Mouse (Mus musculus) liver, adult 2 months (tissue): ENCODE results near the gene Tmem231. TPM values are rescaled to one million over a fixed set of nuclear protein-coding genes. Genes with fewer than 3 reads are reported as not detected.
"Not testable (repeated sequence)": the region's sequence is repeated elsewhere in the genome, so short reads cannot be mapped to it uniquely, and the experiment has no call there.

ENCODE experiments used
- DNase-seq: peaks from one replicate; pipeline ENCODE4 v3.0.0-alpha.2; 2011; ENCODE audit warnings: low read depth, low spot score; ENCODE audit errors: extremely low read depth
- H3K27ac ChIP-seq: fragments of 200-500 bp; replicated peaks from 2 replicates; pipeline ENCODE4 v1.5.1; 2012; ENCODE audit warnings: low read depth, mild to moderate bottlenecking, control low read depth, inconsistent platforms, low read length; ENCODE audit not compliant: insufficient read depth
- H3K27me3 ChIP-seq: fragments of 200-500 bp; 2 replicates; pipeline ENCODE4 v1.6.1; 2012; ENCODE audit warnings: mild to moderate bottlenecking, moderate library complexity, low read length, inconsistent platforms; ENCODE audit not compliant: control insufficient read depth, insufficient read depth
- H3K36me3 ChIP-seq: fragments of 200-500 bp; 2 replicates; pipeline ENCODE4 v1.6.1; 2012; ENCODE audit warnings: low read length, inconsistent platforms; ENCODE audit not compliant: control insufficient read depth, insufficient read depth
- H3K4me1 ChIP-seq: fragments of 200-500 bp; 2 replicates; pipeline ENCODE4 v1.6.1; 2011; ENCODE audit warnings: low read length; ENCODE audit not compliant: control insufficient read depth, insufficient read depth
- H3K4me3 ChIP-seq: fragments of 200-500 bp; 2 replicates; pipeline ENCODE4 v1.5.1; 2011; ENCODE audit warnings: low read depth, mild to moderate bottlenecking, control low read depth, low read length, moderate library complexity; ENCODE audit not compliant: insufficient read depth
- H3K79me2 ChIP-seq: fragments of 200-500 bp; 2 replicates; pipeline ENCODE4 v1.6.1; 2012; ENCODE audit warnings: inconsistent platforms, mild to moderate bottlenecking, low read length, moderate library complexity; ENCODE audit not compliant: control insufficient read depth, insufficient read depth
- H3K9ac ChIP-seq: fragments of 200-500 bp; 2 replicates; pipeline ENCODE4 v1.6.1; 2012; ENCODE audit warnings: low read depth, mild to moderate bottlenecking, control low read depth, inconsistent platforms, low read length
- CTCF ChIP-seq: fragments of 200-500 bp; IDR thresholded peaks from 2 replicates; pipeline ENCODE4 v1.5.1; 2011; ENCODE audit warnings: low read depth, low read length, control low read depth
- POLR2A ChIP-seq: fragments of 200-500 bp; IDR thresholded peaks from 2 replicates; pipeline ENCODE4 v1.6.1; 2011; ENCODE audit warnings: low read length, control low read depth; ENCODE audit not compliant: insufficient read depth; ENCODE audit errors: extremely low read depth
- WGBS: fragments of 180-500 bp; shearing (Covaris S2); methylation state at CpG from one replicate; pipeline ENCODE4 v1.1.7; 2018; 5-methylcytosine and 5-hydroxymethylcytosine counted together
- polyA plus RNA-seq: library from polyadenylated mRNA; depleted of rRNA; stranded (reverse); fragments of >200 nt; gene quantifications from 2 replicates; pipeline ENCODE4 v1.2.3, GENCODE M21; 2012
- total RNA-seq: library from RNA; depleted of rRNA; stranded (reverse); fragments of >200 nt; gene quantifications from 2 replicates; pipeline ENCODE4 v1.2.3, GENCODE M21; 2014

The Tmem231 gene
- total and polyA plus RNA-seq, 2 experiments, result 0.09 to 0.17 TPM

DNA sequence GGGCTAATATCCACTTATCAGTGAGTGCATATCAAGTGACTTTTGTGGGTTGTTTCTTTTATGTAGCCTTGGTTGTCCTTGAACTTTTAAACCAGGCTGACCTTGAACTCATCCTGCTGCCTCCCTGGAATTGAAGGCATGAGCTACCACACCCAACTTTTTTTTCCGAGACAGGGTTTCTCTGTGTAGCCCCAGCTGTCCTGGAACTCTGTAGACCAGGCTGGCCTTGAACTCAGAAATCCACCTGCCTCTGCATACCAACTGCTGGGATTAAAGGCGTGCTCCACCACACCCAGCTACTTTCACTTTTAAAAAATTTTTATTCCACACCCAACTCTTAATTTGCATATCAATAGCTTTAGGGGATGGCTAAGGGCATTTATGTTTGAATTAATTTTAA is 9.9 kb upstream of the Tmem231 start:
- no peak for TF ChIP-seq CTCF
- TF ChIP-seq POLR2A, result no peak
- H3K27me3 ChIP-seq, result no peaks in the 10 kb centered on the region
- H3K9ac ChIP-seq, result no peak overlapping the region
- peaks cover 16% of the 10 kb centered on the region for H3K79me2 ChIP-seq
- H3K36me3 ChIP-seq, result peaks cover 27% of the 10 kb centered on the region
- no peak for DNase-seq
- no peak overlapping the region for H3K27ac ChIP-seq
- no peak overlapping the region for H3K4me3 ChIP-seq
- peaks cover 10% of the 10 kb centered on the region for H3K4me1 ChIP-seq
- 76% methylated on average over 2 of the region's 2 CpGs for WGBS

DNA sequence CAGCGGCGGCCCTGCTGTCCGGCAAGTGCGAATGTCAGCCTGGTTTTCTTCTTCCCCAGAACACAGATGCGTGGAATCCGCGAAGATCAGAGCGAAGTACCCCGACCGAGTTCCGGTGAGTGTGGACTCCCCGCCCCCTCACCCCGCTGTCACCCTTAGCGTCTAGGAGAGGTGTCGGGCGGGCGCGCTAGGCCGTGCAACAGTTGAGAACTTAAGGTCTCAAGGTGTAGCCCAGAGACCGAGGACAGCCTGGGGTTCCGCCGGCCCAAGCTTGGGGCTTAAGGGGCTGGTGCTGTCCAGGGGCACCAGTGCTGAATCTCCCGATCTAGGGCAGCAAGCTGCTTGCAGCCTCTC is 7.4 kb upstream of the Tmem231 start:
- Histone ChIP-seq H3K27me3 (no peaks in the 10 kb centered on the region), H3K79me2 (peaks cover 12% of the 10 kb centered on the region), H3K4me1 (peaks cover 10% of the 10 kb centered on the region), H3K9ac (peak overlapping the region; percentile 92), H3K4me3 (peak overlapping the region; percentile 95), H3K27ac (peak overlapping the region; percentile 71), H3K36me3 (peaks cover 21% of the 10 kb centered on the region)
- DNase-seq, result peak; percentile 41
- no peak for TF ChIP-seq CTCF
- TF ChIP-seq POLR2A, result no peak
- WGBS, result under 1% methylated on average over 23 of the region's 23 CpGs

DNA sequence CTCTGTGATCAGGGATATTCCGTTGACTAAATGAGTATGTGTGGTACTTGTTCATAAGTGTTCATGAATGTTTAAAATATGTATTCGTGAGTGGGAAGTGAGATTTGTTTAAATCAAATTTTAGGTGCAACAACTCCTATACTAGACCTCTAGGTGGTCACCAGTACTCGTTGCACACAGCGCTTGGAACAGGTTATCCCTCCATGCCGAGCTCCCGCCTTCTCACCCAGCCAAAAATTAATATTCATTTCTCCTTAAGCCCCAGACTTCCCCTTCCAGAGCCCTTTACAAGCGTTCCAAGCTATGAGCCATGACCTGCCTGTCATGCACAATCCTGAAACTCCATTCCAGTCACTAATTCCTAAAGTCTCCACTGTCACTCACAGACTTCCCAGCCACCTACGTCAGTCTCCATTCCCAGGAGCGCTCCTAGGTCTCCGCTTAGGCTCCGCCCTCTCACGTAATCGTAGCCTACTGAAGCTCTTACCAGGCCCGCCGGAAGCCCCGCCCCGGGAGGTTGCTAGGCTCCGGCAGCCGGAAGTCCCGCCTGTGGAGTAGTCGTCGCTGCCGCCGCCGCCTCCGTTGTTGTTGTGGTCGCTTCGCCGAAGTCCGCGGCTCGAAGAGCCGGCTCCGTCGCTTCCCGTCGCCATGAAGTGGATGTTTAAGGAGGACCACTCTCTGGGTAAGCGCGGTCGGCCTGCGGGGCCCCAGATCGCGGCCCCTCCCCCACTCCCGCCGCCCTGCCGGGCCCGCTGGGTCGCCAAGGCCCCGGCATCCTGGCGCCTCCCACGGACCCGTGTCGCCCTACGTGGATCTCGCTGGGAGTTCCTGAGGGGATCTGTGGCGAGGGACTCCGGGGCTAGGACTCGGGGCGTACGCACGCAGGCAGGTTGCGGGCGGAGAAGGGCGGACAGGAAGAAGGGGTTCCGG is 6.8 kb upstream of the Tmem231 start, which contains the start of gene Gabarapl2:
Gabarapl2 (plus strand) TSS at position 533 of the 930 bp plus-strand sequence.
- Histone ChIP-seq H3K9ac (peak within 1 kb of the TSS; percentile 92), H3K4me3 (peak within 1 kb of the TSS; percentile 95), H3K36me3 (peaks cover 15% of the 10 kb centered on the region), H3K27ac (peak within 1 kb of the TSS; percentile 71), H3K79me2 (peaks cover 12% of the 10 kb centered on the region), H3K4me1 (peaks cover 10% of the 10 kb centered on the region), H3K27me3 (no peaks in the 10 kb centered on the region)
- under 1% methylated on average over 65 of the region's 65 CpGs for WGBS
- no peak for TF ChIP-seq CTCF
- peak; percentile 74 for TF ChIP-seq POLR2A
- DNase-seq, result peak; percentile 94

DNA sequence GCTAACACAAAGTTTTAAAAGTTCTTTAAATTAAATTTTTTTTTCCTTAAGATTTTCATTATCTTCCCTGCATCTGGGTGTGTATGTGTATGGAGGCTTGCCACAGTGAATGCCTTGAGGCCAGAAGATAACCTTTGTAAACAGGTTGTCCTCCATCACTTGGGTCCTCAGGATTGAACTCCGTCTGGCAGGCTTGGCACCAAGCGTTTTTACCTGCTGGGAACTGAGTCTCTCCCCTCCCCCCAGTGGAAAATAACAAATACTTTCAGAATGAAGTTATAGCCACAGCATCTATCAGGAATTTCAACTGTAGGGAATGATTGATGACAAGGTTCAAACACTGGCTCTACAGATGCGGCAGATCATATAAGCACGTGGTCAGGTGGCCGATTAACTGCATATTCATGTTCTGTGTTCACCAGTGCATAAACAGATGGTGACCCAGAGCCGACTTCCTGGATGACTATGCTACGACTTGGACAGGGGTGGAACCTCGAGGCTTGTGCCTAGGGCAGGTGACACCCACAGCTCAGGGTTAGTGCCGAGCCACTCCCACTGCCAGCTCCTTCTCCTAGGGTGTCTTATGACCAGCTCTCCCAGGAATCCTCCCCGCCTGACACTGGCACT is 5.9 kb upstream of the Tmem231 start:
- Histone ChIP-seq H3K4me3 (peak overlapping the region; percentile 32), H3K36me3 (peaks cover 11% of the 10 kb centered on the region), H3K79me2 (peaks cover 12% of the 10 kb centered on the region), H3K27ac (peak overlapping the region; percentile 69), H3K27me3 (no peaks in the 10 kb centered on the region), H3K4me1 (peaks cover 10% of the 10 kb centered on the region), H3K9ac (peak overlapping the region; percentile 22; the same call in 1 of the 2 replicates)
- peak; percentile 78 for DNase-seq
- WGBS, result 5% methylated on average over 10 of the region's 10 CpGs
- TF ChIP-seq POLR2A (no peak), CTCF (no peak)

DNA sequence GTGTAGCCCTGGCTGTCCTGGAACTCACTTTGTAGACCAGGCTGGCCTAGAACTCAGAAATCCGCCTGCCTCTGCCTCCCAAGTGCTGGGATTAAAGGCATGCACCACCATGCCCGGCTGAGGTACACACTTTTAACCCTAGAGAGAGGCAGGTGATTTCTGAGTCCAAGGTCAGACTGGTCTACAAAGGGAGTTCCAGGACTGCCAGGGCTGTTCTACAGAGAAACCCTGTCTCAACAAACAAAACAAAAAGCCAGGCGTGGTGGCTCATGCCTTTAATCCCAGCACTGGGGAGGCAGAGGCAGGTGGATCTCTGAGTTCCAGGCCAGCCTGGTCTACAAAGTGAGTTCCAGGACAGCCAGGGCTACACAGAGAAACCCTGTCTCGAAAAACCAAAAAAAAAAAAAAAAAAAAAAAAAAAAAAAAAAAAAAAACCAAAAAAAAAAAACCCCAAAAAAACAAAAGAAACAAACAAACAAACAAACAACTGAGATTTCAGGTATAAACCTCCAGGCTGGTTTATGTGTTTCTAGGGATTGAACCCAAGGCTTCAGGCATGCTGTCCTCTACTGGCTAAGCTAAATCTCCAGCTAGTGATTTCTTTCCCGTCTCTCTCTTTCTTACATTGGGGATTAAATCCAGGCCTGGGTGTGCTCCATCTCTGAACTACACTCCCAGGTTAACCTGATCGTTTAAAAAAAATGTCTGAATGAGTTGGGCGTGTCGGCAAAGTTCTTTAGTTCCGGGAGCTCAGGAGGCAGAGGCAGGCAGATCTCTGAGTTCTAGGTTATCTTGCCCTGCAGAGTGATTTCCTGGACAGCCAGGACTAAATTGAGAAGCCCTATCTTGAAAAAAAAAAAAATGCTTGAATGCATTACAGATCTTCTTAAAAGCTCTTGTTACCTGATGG is 4.7 kb upstream of the Tmem231 start:
- H3K4me1 ChIP-seq, result peaks cover 10% of the 10 kb centered on the region
- peaks cover 12% of the 10 kb centered on the region for H3K79me2 ChIP-seq
- not testable (repeated sequence) for H3K9ac ChIP-seq, DNase-seq, H3K36me3 ChIP-seq, H3K27me3 ChIP-seq, H3K27ac ChIP-seq, H3K4me3 ChIP-seq
- WGBS, result 92% methylated on average over 9 of the region's 9 CpGs
